Mouse (Mus musculus) lung, adult 18-20 months (tissue): ENCODE measurements around the gene Has3.
A peak's percentile ranks its signal among the peaks of the same experiment; 100 is the strongest.
"Not testable (repeated sequence)": the region's sequence is repeated elsewhere in the genome, so short reads cannot be mapped to it uniquely, and the experiment has no call there.

ENCODE experiments used
- DNase-seq, 2 experiments: peaks; one replicate each; pipeline ENCODE4 v3.0.0; 2022; ENCODE audit warnings: mixed read lengths in 2 of 2

The Has3 gene

DNA sequence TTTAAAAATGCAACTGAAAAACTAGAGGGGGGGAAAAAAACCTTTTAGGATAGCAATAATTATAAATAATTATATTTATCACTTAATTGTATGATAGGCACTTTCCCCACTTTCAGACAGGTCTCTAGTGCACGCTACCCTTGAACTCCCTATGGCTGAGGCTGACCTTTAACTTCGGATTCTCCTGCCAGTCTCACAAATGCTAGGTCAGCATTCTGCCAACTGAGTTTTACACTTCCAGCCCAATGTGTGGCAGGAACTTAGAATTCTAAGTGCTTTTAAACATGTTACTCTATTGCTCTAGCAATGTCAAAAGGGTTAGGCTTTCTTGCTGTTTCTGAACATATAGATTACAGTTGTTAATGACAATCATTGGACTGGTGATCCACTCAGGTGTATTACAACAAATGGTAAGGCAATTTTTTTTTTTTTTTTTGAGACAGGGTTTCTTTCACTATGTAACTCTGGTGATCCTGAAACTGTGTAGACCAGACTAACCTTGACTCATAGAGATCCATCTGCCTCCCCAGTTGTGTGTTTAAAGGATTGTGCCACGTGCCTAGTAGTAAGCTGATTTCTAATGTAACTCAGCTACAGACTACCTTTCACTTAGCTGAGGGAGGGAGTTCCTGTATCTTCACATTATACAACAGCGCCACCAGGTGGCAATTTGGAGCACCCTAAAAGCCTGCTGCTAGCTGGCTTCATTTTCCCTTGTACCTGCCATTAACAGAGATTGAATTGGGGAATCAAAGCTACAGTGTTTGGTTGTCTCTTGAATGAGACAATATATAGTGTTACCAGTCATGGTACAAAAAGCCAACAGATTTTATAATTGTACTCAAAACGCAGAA, 17.5 kb downstream of the Has3 start:
- peak; percentile 64 to 79 for DNase-seq

DNA sequence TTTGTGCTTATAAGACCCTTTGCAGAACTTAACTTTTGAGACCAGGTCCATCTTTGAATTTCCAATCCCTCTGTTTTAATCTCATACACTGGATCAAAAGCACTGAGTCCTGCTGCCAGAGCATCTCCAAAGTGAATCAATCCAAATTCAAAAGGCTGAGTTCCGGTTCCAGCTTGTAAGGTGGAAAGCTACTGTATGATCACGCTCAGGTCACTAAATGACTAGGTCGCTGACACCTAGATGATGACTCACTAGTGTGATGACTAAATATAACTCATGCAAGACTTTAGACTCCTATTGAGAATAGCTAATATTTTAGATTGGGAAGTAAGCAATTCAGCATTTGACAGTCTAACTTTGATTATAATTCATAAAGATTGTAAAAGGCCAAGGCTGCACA, 18.8 kb downstream of the Has3 start:
- DNase-seq, result no peak

GRCm38 (mm10) chr8:106892210-106892805, 22.3 kb downstream of the Has3 start:
- no peak for DNase-seq

- peak; percentile 40 to 42 for DNase-seq
These were observed 22.9 kb downstream of the Has3 start for GRCm38 (mm10) chr8:106892806-106893451.

DNA sequence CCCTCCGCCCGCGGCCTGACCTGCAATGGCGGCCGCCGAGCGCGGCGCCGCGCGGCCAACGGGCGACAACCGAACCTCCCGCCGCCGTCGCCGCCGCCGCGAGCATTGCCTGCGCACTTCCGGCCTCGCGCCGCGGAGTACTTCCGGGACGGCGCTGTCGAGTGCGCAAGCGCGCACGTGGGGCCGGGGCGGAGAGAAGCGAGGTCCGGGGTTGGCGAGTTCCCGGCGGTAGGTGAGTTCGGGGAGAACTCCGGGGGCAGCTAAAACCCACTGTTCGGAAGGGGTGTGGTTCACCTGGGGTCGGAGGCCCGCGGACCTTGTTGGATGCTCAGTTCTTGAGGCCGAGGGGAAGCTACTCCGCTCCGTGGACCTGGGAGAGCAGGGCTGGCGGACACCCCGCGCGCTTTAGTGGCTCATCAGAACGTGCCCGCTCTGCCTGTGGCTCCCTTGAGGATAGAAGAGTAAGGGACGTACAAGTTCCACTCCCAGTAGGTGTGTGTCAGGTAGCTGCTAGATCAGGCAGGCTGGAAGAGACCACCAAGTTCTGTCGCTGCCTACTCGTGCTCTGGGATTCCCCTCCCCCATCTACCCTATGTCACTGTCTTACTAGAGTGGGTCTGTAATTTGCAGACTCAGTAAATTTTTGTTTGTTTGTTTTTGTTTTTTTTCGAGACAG, 23.6 kb downstream of the Has3 start, which contains the start of gene Utp4:
Gene Utp4 (plus strand): TSS at position 156 of the 676 bp plus-strand sequence.
- peak; percentile 84 to 88 for DNase-seq

DNA sequence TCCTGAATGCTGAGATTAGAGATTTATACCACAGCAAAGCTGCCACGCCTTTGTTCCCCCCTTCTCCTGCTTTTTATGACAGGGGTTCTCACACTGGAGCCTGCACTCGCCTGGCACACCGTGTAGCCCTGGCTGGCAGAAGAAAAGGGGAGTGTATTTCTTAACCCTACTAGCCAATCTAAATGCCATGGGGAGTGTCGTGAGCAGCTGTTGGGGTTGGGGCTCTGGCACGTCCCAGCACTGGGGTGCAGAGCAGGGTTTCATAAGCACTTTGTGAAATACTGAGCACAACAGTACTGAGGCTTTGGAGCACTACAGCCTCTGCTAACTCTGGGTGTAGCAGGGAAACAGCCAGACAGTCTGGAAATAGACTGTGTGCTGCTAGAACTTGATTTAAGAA, 29.4 kb downstream of the Has3 start:
- DNase-seq, result no peak

DNA sequence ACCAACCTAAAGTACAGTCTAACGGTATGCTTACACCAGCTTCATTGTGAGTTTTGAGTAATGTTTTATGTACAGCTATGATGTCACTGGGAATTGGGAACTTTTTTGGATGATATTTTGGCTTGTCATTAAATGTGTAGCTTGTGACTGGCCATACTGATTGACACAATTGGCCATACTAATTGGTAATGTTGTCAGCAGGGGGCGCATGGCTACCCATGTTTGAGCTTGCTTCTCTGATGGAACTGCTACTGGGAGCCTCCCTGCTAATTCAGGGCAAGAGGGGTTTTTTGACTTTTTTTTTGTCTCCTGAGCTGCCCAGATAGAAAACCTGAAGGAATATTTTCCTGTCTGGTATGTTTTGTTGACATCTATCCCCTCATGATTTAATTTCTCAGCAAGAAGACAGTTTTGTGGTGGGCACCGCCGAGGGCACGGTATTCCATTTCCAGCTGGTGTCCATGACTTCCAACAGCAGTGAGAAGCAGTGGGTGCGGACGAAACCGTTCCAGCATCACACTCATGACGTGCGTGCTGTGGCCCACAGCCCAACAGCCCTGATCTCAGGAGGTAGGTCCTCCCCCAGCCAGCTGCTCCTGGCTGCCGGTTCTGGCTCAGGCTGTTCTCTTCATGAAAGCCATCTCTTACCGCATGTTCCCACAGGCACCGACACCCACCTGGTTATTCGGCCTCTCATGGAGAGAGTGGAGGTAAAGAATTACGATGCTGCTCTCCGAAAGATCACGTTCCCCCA, 35.9 kb downstream of the Has3 start:
- DNase-seq, result peak; percentile 61 to 73

GRCm38 (mm10) chr8:106906635-106907034, 36.6 kb downstream of the Has3 start:
- DNase-seq, result no peak

DNA sequence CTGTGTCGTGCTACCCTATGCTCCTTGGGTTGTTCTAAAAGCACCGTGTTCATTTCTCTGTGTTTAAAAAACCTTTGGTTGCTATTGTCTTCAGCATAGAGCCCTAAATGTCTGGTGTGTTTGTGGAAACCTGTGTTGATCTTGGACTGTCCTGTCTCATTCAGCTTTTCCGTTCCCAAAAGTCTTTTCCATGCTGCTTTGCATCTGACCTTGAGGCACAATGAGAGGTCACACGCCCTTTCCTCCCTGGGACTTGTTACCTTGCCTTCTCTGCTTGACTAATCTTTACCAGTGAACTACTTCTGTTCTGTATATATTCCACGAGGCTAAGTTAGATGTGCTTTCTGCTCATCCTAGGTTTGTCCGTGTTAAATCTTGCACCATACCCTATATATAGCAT, 37.4 kb downstream of the Has3 start:
- no peak for DNase-seq

- no peak for DNase-seq
These were observed 38.2 kb downstream of the Has3 start for GRCm38 (mm10) chr8:106908291-106908690.

GRCm38 (mm10) chr8:106913631-106914030, 43.6 kb downstream of the Has3 start:
- DNase-seq, result no peak

GRCm38 (mm10) chr8:106919721-106920394, 49.8 kb downstream of the Has3 start:
- no peak for DNase-seq

GRCm38 (mm10) chr8:106920395-106920741, 50.3 kb downstream of the Has3 start:
- no peak for DNase-seq

DNA sequence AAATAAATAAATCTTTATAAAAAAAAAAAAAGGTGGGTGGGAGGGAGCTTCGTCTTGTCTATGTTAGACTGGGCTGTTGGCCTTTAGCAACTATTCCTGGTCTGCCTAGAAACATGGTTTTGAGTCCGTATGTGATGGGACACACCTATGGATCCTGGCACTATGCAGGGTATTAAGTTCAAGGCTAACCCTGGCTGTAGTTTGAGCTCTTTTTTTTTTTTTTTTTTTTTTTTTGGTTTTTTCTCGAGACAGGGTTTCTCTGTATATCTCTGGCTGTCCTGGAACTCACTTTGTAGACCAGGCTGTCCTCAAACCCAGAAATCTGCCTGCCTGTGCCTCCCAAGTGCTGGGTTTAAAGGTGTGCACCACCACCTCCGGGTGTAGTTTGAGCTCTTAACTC, 54.0 kb downstream of the Has3 start:
- no peak for DNase-seq

DNA sequence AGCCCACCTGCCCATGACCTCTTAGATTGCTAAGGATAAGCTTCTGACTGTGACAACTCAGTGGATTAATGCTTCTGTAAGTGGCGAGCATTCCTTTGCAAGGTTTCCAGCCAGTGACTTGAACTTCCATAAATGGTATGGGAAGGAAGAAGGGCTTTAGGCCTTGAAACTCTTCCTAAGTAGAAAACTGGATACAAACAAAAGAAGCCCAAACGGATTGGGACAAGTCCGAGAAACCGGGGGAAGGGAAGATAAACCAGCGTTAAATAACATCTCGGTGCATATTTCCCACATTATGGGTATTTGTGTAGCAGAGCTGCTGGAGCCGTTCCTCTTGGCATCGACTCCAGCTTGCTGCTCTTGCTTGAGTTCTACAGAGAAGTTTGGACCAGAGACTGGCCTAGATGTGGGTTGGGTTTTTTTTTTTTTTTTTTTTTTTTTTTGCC, 54.9 kb downstream of the Has3 start:
- no peak for DNase-seq

- DNase-seq, result no peak
These were observed 55.4 kb downstream of the Has3 start for GRCm38 (mm10) chr8:106925446-106925845.

GRCm38 (mm10) chr8:106927247-106927646, 57.2 kb downstream of the Has3 start:
- peak; percentile 19 to 44 for DNase-seq

GRCm38 (mm10) chr8:106928182-106928581, 58.1 kb downstream of the Has3 start:
- not testable (repeated sequence) for DNase-seq

DNA sequence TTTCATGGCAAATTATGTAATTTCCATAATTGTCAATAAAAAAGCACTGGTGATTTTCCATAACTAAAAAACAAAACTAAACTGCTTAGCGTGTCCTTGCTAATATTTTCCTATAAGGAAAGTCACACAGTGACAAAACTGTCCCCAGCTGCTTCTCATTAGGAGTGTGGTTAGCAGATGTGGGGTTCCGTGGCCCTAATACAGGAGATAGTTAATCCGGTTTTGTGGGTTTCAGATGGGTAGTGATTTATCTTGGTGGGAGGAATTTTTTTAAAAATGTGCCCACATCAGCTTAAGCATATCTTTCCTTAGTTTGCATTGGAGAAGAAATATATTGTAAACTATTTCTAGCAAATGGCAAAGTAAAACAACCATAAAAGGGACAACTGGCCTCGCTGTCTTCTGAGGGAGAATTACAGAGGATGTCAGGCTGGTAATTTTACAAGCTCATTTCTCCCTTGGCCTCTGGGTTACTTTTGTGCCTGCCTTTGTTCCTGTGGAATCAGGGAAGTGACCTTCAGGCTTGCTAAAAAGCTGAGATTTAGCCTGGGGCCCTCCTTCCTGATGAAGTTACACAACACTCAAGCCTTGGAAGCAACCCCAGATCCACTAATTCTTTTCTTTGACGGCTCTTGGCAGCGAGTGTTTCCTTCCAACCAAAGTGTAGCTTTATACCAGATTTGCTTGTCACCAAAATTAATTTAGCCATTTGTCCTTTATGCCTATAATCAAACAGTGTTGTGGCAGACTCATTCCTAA, 59.3 kb downstream of the Has3 start:
- peak; percentile 61 to 76 for DNase-seq

DNA sequence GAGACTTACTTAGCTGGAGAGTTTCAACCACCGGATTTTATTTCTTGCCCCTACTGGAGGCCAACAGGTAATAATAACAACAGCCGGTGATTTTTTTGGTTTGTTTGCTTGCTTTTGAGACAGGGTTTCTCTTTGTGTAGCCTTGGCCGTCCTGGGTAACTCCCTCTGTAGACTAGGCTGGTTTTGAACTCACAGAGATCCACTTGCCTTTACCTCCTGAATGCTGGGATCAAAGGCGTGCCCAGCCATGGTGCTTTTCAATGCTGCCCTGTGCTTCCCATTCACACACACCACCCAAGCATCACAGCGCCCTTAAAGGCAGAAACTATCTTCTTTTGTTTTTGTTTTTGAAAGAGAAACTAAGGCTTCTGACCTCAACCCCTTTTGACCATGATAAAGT, 59.9 kb downstream of the Has3 start:
- no peak for DNase-seq
